Mouse (Mus musculus) intestine, postnatal 0 days (tissue): ENCODE measurements around the gene Meis1. TPM values are rescaled to one million over a fixed set of nuclear protein-coding genes. Genes with fewer than 3 reads are reported as not detected.

ENCODE experiments used
- ATAC-seq: fragments of 200-750 bp; cut with Nextera tagmentation; 2 replicates; pipeline ENCODE4 v1.8.0; 2017; ENCODE audit warnings: mild to moderate bottlenecking, moderate TSS enrichment, moderate library complexity
- H3K27ac ChIP-seq: fragments of 300-500 bp; sonication (generic); 2 replicates; pipeline ENCODE4 v1.5.1; 2014; ENCODE audit warnings: mild to moderate bottlenecking, low read depth, low read length, moderate library complexity
- H3K27me3 ChIP-seq: fragments of 300-500 bp; sonication (generic); replicated peaks from 2 replicates; pipeline ENCODE4 v1.6.1; 2014; ENCODE audit warnings: low read length, mixed read lengths; ENCODE audit not compliant: control insufficient read depth, insufficient read depth
- H3K36me3 ChIP-seq: fragments of 300-500 bp; sonication (generic); 2 replicates; pipeline ENCODE4 v1.6.1; 2014; ENCODE audit warnings: mild to moderate bottlenecking, moderate library complexity; ENCODE audit not compliant: control insufficient read depth, insufficient read depth
- H3K4me1 ChIP-seq: fragments of 300-500 bp; sonication (generic); replicated peaks from 2 replicates; pipeline ENCODE4 v1.6.1; 2014; ENCODE audit warnings: antibody characterized with exemption, low read length, mixed read lengths; ENCODE audit not compliant: control insufficient read depth, insufficient read depth
- H3K4me2 ChIP-seq: fragments of 300-500 bp; sonication (generic); replicated peaks from 2 replicates; pipeline ENCODE4 v1.6.1; 2014; ENCODE audit warnings: low read depth, mild to moderate bottlenecking, moderate library complexity
- H3K4me3 ChIP-seq: fragments of 300-500 bp; sonication (generic); 2 replicates; pipeline ENCODE4 v1.5.1; 2014; ENCODE audit warnings: low read depth, low read length
- H3K9ac ChIP-seq: fragments of 300-500 bp; sonication (generic); 2 replicates; pipeline ENCODE4 v1.6.1; 2014; ENCODE audit warnings: mild to moderate bottlenecking, low read depth, low read length
- H3K9me3 ChIP-seq: fragments of 300-500 bp; sonication (generic); 2 replicates; pipeline ENCODE4 v1.6.1; 2016; ENCODE audit warnings: mixed run types; ENCODE audit not compliant: control insufficient read depth
- CTCF ChIP-seq: sonication (generic); IDR thresholded peaks from 2 replicates; pipeline ENCODE4 v1.5.1; 2016; ENCODE audit warnings: low read depth, mild to moderate bottlenecking, control low read depth, antibody characterized with exemption, moderate library complexity
- WGBS: fragments of 180-500 bp; shearing (Covaris S2); extraction: QIAGEN DNeasy Blood & Tissue Kit; methylation state at CpG from one replicate; pipeline ENCODE4 v1.1.7; 2014; 5-methylcytosine and 5-hydroxymethylcytosine counted together
- polyA plus RNA-seq: library from polyadenylated mRNA; unstranded; fragments of >200 nt; fragmentation: Nextera tagmentation; extraction: Ambion mirVana; gene quantifications from 2 replicates; pipeline ENCODE4 v1.2.1, GENCODE M21; 2015

The Meis1 gene
- polyA plus RNA-seq, 1 experiment from 2014 or later: 22.9 TPM

DNA sequence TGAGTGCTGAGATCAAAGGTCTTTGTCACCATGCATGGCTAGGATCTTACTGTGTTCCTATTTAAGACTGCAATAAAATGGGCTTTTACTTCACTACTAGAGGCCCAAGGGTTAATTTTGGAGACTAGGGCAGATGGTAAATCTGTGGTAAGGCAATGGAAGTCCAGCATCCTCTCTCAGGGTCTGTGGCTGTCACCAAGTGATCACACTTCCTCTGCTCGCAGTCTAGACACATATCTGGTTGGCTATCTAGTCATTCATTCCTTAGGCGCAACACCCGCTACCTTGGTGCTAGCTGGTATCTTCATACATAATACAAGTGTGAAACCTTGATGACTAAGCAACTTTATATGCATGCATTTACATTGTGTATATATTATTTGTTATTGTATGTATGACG is 22.0 kb downstream of the Meis1 start:
- no peaks in the 10 kb centered on the region; the same call in 1 of the 2 replicates for H3K4me1 ChIP-seq
- no peak for ATAC-seq
- H3K9me3 ChIP-seq: no peaks in the 10 kb centered on the region
- peaks cover 17% of the 10 kb centered on the region for H3K36me3 ChIP-seq
- H3K4me2 ChIP-seq: no peak overlapping the region
- no peaks in the 10 kb centered on the region for H3K27me3 ChIP-seq
- 90% methylated on average over 4 of the region's 4 CpGs for WGBS
- no peak for TF ChIP-seq CTCF
- H3K27ac ChIP-seq: no peak overlapping the region
- no peak overlapping the region for H3K4me3 ChIP-seq
- no peak overlapping the region for H3K9ac ChIP-seq

DNA sequence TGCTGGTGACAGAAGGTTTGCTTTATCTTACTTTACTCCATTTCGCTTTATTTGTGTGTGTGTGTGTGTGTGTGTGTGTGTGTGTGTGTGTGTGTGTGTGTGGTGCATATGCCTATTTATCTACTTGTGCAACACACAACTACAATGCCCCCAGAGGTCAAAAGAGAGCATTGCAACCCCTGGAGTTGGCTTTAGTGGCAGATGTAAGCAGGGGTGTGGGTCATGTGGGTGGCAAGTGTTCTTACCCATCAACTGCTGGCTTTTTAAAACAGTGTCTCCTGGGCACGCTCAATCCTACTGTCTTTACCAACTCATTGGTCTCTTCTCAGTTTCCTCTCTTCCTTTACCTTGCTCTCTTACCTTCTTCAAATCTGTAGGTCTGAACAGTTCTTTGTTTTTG is 22.5 kb downstream of the Meis1 start:
- Histone ChIP-seq H3K4me2 (no peak overlapping the region), H3K4me3 (no peak overlapping the region), H3K9ac (no peak overlapping the region), H3K36me3 (peaks cover 17% of the 10 kb centered on the region), H3K27ac (no peak overlapping the region), H3K9me3 (no peaks in the 10 kb centered on the region), H3K4me1 (no peaks in the 10 kb centered on the region; the same call in 1 of the 2 replicates), H3K27me3 (no peaks in the 10 kb centered on the region)
- peak; percentile 34 for TF ChIP-seq CTCF
- WGBS: 96% methylated on average over 2 of the region's 2 CpGs
- ATAC-seq: no peak

DNA sequence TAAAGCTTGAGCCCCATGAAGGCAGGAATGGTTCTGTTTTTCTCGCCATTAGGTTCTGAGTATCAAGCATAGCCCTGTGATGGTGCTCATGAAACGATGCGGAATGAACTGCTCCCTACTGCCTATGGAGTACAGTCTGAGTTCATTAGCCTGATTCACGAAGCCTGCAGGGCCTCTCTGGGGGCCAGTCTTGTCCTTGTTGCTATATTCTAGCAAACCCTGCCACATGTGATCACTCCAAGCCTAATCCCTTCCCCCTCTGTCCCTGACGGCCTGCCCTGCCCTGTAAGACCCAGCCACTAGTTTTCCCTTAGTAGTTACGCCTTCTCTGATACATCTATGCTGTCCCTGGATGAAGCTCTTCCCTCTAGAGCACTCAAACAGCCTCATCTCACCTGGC is 26.0 kb downstream of the Meis1 start:
- peaks cover 18% of the 10 kb centered on the region for H3K36me3 ChIP-seq
- H3K4me1 ChIP-seq: no peaks in the 10 kb centered on the region; the same call in 1 of the 2 replicates
- 78% methylated on average over 6 of the region's 6 CpGs for WGBS
- H3K27ac ChIP-seq: no peak overlapping the region
- no peaks in the 10 kb centered on the region for H3K27me3 ChIP-seq
- no peak overlapping the region for H3K9ac ChIP-seq
- no peak for TF ChIP-seq CTCF
- H3K9me3 ChIP-seq: no peaks in the 10 kb centered on the region
- no peak overlapping the region for H3K4me2 ChIP-seq
- no peak for ATAC-seq
- H3K4me3 ChIP-seq: no peak overlapping the region

DNA sequence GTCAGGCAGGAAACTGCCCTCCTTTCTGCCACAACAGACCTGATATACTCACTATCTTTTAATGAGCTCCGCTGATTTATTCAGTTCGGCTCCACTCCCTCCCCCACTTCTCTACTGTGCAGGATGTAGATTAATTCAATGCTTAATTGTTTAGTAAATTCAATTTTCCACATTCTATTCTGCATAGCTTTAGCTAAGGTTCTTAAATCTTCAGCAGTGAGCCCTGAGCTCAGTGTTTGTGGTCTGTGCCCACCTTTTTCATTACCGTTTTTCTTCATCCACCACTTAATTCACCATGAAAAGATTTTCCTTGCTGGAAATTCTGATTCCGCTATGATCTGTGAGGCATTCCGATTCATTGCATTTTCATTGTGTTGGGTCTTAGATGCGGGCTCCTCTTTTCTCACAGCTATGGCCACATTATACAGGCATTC is 28.5 kb downstream of the Meis1 start:
- ATAC-seq: no peak
- H3K27me3 ChIP-seq: no peaks in the 10 kb centered on the region
- WGBS: 90% methylated on average over 6 of the region's 6 CpGs
- no peaks in the 10 kb centered on the region for H3K4me1 ChIP-seq
- H3K4me3 ChIP-seq: no peak overlapping the region
- no peak overlapping the region for H3K27ac ChIP-seq
- no peak overlapping the region for H3K4me2 ChIP-seq
- no peak overlapping the region for H3K9ac ChIP-seq
- H3K9me3 ChIP-seq: no peaks in the 10 kb centered on the region
- no peak for TF ChIP-seq CTCF
- H3K36me3 ChIP-seq: peaks cover 30% of the 10 kb centered on the region

DNA sequence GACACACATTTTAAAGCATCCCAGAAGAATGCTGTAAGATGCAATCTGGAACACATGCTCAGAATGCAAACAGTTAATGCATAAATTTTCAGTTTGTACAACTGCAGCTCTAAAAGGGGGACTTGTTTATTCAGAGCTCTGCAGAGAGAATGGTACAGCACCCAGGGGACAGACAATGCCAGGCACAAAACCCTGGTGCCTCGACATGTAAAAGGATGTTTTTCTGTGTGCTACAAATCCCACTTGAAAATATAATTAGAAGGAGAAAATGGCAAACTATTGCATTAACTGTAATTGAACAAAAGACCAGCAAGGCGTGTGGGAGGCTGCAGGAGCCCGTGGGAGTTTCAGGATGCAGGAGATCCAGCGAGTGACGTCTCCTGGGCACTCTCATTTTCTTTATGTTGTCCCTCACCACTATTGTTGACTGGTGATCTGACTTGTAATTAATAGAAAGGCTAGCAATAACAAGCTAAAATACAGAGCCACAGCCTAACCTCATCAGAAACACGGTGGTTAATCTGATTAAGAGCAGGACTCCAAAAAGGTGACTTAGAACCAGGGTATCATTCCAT is 29.0 kb downstream of the Meis1 start:
- no peaks in the 10 kb centered on the region for H3K27me3 ChIP-seq
- ATAC-seq: no peak
- H3K9me3 ChIP-seq: no peaks in the 10 kb centered on the region
- no peak overlapping the region for H3K9ac ChIP-seq
- WGBS: 80% methylated on average over 6 of the region's 6 CpGs
- TF ChIP-seq CTCF: no peak
- H3K27ac ChIP-seq: no peak overlapping the region
- no peak overlapping the region for H3K4me3 ChIP-seq
- no peak overlapping the region for H3K4me2 ChIP-seq
- H3K36me3 ChIP-seq: peaks cover 25% of the 10 kb centered on the region
- no peaks in the 10 kb centered on the region for H3K4me1 ChIP-seq

DNA sequence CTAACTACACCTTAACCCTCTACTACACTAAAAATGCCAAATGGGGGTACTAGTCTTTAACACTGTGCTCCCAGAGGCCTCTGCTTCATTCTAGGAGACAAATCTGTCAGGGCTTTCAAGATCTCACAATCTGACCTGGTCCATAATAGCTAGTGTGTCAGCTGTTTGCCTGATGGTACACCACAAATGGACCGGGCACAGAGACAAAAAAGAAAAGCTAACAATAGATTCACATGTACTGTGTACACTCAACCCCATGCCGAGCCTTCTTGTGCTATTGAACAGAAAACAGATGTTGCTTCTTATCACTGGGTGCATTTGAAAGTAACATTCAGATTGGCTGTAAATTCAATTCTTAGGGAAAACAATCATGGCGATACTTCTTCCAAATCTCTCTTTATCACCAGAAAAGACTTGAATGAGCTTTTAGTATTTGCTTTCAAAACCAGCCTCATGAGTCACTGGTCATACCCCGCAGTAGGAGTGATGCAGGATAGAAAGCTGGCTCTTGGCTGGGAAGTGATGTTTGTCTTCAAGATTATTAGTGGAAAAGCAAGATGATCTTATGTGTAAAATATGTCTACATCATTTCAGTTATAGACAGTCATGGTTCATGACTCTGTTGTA is 30.0 kb downstream of the Meis1 start:
- TF ChIP-seq CTCF: no peak
- H3K36me3 ChIP-seq: peaks cover 19% of the 10 kb centered on the region
- no peaks in the 10 kb centered on the region for H3K4me1 ChIP-seq
- WGBS: 73% methylated on average over 4 of the region's 4 CpGs
- H3K27ac ChIP-seq: no peak overlapping the region
- H3K4me2 ChIP-seq: no peak overlapping the region
- H3K9ac ChIP-seq: no peak overlapping the region
- H3K27me3 ChIP-seq: no peaks in the 10 kb centered on the region
- ATAC-seq: no peak
- H3K4me3 ChIP-seq: no peak overlapping the region
- H3K9me3 ChIP-seq: no peaks in the 10 kb centered on the region
